Mouse (Mus musculus): ENCODE results near the gene Gm20388.

GRCm38 (mm10) chr8:120184850-120185792 lies 274.5 kb downstream of the Gm20388 start:
- no peak for TF ChIP-seq CTCF (IDR thresholded peaks at IDR 0.05; ENCODE audit: low read depth, low read length)
- TF ChIP-seq POLR2A (IDR thresholded peaks at IDR 0.05; ENCODE audit: insufficient read depth, low read length), result no peak

Data from ES-Bruce4 (cell line).